Mouse (Mus musculus): ENCODE results near the gene 5730409E04Rik. TPM values are rescaled to one million over a fixed set of nuclear protein-coding genes. Genes with fewer than 3 reads are reported as not detected.

The 5730409E04Rik gene
- polyA plus RNA-seq (2012; fragmentation: generic; extraction: Trizol) = 1.8 TPM

GRCm38 (mm10) chr4:126609606-126610181, at the start of gene 5730409E04Rik:
Gene 5730409E04Rik, plus strand, starts transcription at chr4:126609818.
- H3K79me2 ChIP-seq (ENCODE audit: control insufficient read depth, insufficient read depth) = no peaks in the 10 kb centered on the region

GRCm38 (mm10) chr4:126563798-126564197, 45.8 kb upstream of the 5730409E04Rik start:
- TF ChIP-seq E2F4 (IDR thresholded peaks at IDR 0.05; ENCODE audit: insufficient read depth) (no peak), MYOG (IDR thresholded peaks at IDR 0.05; ENCODE audit: control insufficient read depth in 1 of 3, insufficient read depth in 1 of 3, insufficient read length in 2 of 3, low read depth in 2 of 3) (no peak), TCF3 (IDR thresholded peaks at IDR 0.05; ENCODE audit: insufficient read length, low read depth) (no peak), POLR2A (IDR thresholded peaks at IDR 0.05; ENCODE audit: insufficient read length, low read depth) (no peak), REST (IDR thresholded peaks at IDR 0.05; ENCODE audit: insufficient read depth, insufficient read length) (no peak), SRF (IDR thresholded peaks at IDR 0.05; ENCODE audit: control insufficient read depth, insufficient read length, low read depth) (no peak)
- no peak overlapping the region for H3K4me3 ChIP-seq
- H3K27me3 ChIP-seq (ENCODE audit: control insufficient read depth, insufficient read depth, insufficient read length) = no peaks in the 10 kb centered on the region
- no peak overlapping the region for H3ac ChIP-seq (ENCODE audit: control insufficient read depth, insufficient read length)
- no peak overlapping the region for H3K4me2 ChIP-seq (ENCODE audit: low read depth)
- no peaks in the 10 kb centered on the region for H3K79me2 ChIP-seq (ENCODE audit: control insufficient read depth, insufficient read depth)
- no peaks in the 10 kb centered on the region for H3K36me3 ChIP-seq (ENCODE audit: control insufficient read depth, insufficient read depth)

More at GRCm38 (mm10) chr4:126609606-126610181, at the start of gene 5730409E04Rik:
- H3K4me3 ChIP-seq = peak within 1 kb of the TSS; percentile 3
- TF ChIP-seq MYOG (IDR thresholded peaks at IDR 0.05; ENCODE audit: control insufficient read depth in 1 of 3, insufficient read depth in 1 of 3, insufficient read length in 2 of 3, low read depth in 2 of 3) = no peak
- no peak for TF ChIP-seq TCF3 (IDR thresholded peaks at IDR 0.05; ENCODE audit: insufficient read length, low read depth)
- peak; percentile 50 for TF ChIP-seq POLR2A (IDR thresholded peaks at IDR 0.05; ENCODE audit: insufficient read length, low read depth)
- no peaks in the 10 kb centered on the region for H3K36me3 ChIP-seq (ENCODE audit: control insufficient read depth, insufficient read depth)
- peak within 1 kb of the TSS; percentile 64 for H3K4me2 ChIP-seq (ENCODE audit: low read depth)
- no peak within 1 kb of the TSS for H3ac ChIP-seq (ENCODE audit: control insufficient read depth, insufficient read length)
- no peaks in the 10 kb centered on the region for H3K27me3 ChIP-seq (ENCODE audit: control insufficient read depth, insufficient read depth, insufficient read length)

DNA sequence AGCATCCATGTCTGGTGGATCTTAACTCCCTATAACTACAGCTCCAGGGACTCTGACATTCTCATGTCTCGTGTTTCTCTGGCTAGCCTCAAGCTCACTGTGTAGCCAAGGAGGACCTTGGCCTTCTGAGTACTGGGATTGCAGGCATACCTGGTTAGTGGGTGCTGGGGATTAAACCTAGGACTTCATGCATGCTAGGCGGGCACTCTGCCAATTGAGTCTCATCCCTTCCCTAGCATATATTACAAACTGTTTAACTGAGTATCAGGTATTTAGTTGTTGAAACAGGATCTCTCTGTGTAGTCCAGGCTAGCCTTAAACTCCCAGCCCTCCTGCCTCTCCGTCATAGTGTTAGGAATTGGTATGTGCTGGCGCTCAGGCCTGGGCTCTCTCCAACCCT, 42.4 kb upstream of the 5730409E04Rik start:
- no peak for TF ChIP-seq E2F4 (IDR thresholded peaks at IDR 0.05; ENCODE audit: insufficient read depth)
- TF ChIP-seq POLR2A (IDR thresholded peaks at IDR 0.05; ENCODE audit: insufficient read length, low read depth) = no peak
- TF ChIP-seq CEBPB (IDR thresholded peaks at IDR 0.05; ENCODE audit: insufficient read depth, poor library complexity, severe bottlenecking) = no peak
- TF ChIP-seq MYOD1 (IDR thresholded peaks at IDR 0.05; ENCODE audit: control insufficient read depth in 1 of 3, insufficient read length in 2 of 3, low read depth in 2 of 3) = no peak
- no peak for TF ChIP-seq TCF12 (IDR thresholded peaks at IDR 0.05; ENCODE audit: insufficient read depth, poor library complexity, severe bottlenecking)
- TF ChIP-seq POLR2AphosphoS2 (IDR thresholded peaks at IDR 0.05; ENCODE audit: insufficient read length, low read depth) = no peak
- no peak for TF ChIP-seq REST (IDR thresholded peaks at IDR 0.05; ENCODE audit: insufficient read depth, insufficient read length)
- TF ChIP-seq MYOG (IDR thresholded peaks at IDR 0.05; ENCODE audit: control insufficient read depth in 1 of 3, insufficient read depth in 1 of 3, insufficient read length in 2 of 3, low read depth in 2 of 3) = no peak
- Histone ChIP-seq H3K27me3 (ENCODE audit: control insufficient read depth, insufficient read depth, insufficient read length) (no peaks in the 10 kb centered on the region), H3K4me3 (no peak overlapping the region), H3ac (ENCODE audit: control insufficient read depth, insufficient read length) (no peak overlapping the region), H3K36me3 (ENCODE audit: control insufficient read depth, insufficient read depth) (peaks cover 3% of the 10 kb centered on the region), H3K4me2 (ENCODE audit: low read depth) (no peak overlapping the region), H3K79me2 (ENCODE audit: control insufficient read depth, insufficient read depth) (no peaks in the 10 kb centered on the region)

DNA sequence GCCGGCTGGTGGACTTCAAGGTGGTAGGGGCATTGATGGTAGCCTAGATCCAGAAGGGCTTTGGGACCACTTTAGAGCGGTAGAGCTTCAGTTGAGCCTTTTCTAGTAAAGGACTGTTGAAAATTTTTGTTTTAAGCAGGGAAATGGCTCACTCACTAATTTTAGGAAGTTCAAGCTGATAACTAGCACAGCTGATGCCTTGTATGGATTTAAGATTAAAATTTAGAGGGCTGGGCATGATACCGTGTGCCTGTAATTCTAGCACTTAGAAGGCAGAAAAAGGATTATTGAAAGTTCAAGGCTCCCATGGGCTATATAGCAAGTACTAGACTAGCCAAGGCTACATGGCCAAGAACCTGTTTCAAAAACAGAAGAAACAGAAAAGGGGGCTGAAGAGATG, 39.8 kb upstream of the 5730409E04Rik start:
- no peaks in the 10 kb centered on the region for H3K79me2 ChIP-seq (ENCODE audit: control insufficient read depth, insufficient read depth)
- no peaks in the 10 kb centered on the region for H3K27me3 ChIP-seq (ENCODE audit: control insufficient read depth, insufficient read depth, insufficient read length)
- peaks cover 12% of the 10 kb centered on the region for H3K36me3 ChIP-seq (ENCODE audit: control insufficient read depth, insufficient read depth)
- H3K4me2 ChIP-seq (ENCODE audit: low read depth) = no peak overlapping the region
- no peak for TF ChIP-seq POLR2A (IDR thresholded peaks at IDR 0.05; ENCODE audit: insufficient read length, low read depth)
- no peak for TF ChIP-seq MYOG (IDR thresholded peaks at IDR 0.05; ENCODE audit: control insufficient read depth in 1 of 3, insufficient read depth in 1 of 3, insufficient read length in 2 of 3, low read depth in 2 of 3)
- no peak for TF ChIP-seq MAX (IDR thresholded peaks at IDR 0.05; ENCODE audit: low read depth)
- TF ChIP-seq TCF3 (IDR thresholded peaks at IDR 0.05; ENCODE audit: insufficient read length, low read depth) = no peak
- TF ChIP-seq USF1 (IDR thresholded peaks at IDR 0.05; ENCODE audit: low read depth) = no peak
- TF ChIP-seq E2F4 (IDR thresholded peaks at IDR 0.05; ENCODE audit: insufficient read depth) = no peak
- no peak for TF ChIP-seq CEBPB (IDR thresholded peaks at IDR 0.05; ENCODE audit: insufficient read depth, poor library complexity, severe bottlenecking)
- no peak for TF ChIP-seq MYOD1 (IDR thresholded peaks at IDR 0.05; ENCODE audit: control insufficient read depth in 1 of 3, insufficient read length in 2 of 3, low read depth in 2 of 3)
- TF ChIP-seq POLR2AphosphoS2 (IDR thresholded peaks at IDR 0.05; ENCODE audit: insufficient read length, low read depth) = no peak
- no peak for TF ChIP-seq TCF12 (IDR thresholded peaks at IDR 0.05; ENCODE audit: insufficient read depth, poor library complexity, severe bottlenecking)
- no peak for TF ChIP-seq SRF (IDR thresholded peaks at IDR 0.05; ENCODE audit: control insufficient read depth, insufficient read length, low read depth)
- no peak for TF ChIP-seq REST (IDR thresholded peaks at IDR 0.05; ENCODE audit: insufficient read depth, insufficient read length)
- no peak overlapping the region for H3ac ChIP-seq (ENCODE audit: control insufficient read depth, insufficient read length)
- no peak overlapping the region for H3K4me3 ChIP-seq

DNA sequence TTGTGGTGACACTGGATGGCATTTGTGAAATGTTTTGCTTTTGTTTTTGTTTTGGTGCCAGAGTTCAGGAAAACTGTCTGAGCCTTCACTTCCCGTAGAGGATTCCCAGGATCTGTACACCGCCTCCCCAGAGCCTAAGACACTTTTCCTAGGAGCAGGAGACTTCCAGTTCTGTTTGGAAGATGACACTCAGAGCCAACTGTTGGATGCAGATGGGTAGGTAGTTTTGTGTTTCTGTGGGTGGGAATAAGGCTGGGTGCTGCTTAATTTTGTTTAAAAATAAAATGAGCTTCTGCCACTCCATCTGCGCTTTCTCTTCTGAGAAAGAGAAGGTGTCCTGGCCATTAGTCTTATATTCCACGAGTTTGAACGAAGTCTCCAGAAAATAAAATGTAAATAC, 33.3 kb upstream of the 5730409E04Rik start:
- Histone ChIP-seq H3K4me2 (ENCODE audit: low read depth) (no peak overlapping the region), H3K27me3 (ENCODE audit: control insufficient read depth, insufficient read depth, insufficient read length) (no peaks in the 10 kb centered on the region), H3K79me2 (ENCODE audit: control insufficient read depth, insufficient read depth) (no peaks in the 10 kb centered on the region), H3K36me3 (ENCODE audit: control insufficient read depth, insufficient read depth) (peaks cover 19% of the 10 kb centered on the region), H3K4me3 (no peak overlapping the region), H3ac (ENCODE audit: control insufficient read depth, insufficient read length) (no peak overlapping the region)
- no peak for TF ChIP-seq MYOD1 (IDR thresholded peaks at IDR 0.05; ENCODE audit: control insufficient read depth in 1 of 3, insufficient read length in 2 of 3, low read depth in 2 of 3)
- no peak for TF ChIP-seq CEBPB (IDR thresholded peaks at IDR 0.05; ENCODE audit: insufficient read depth, poor library complexity, severe bottlenecking)
- no peak for TF ChIP-seq MYOG (IDR thresholded peaks at IDR 0.05; ENCODE audit: control insufficient read depth in 1 of 3, insufficient read depth in 1 of 3, insufficient read length in 2 of 3, low read depth in 2 of 3)
- TF ChIP-seq REST (IDR thresholded peaks at IDR 0.05; ENCODE audit: insufficient read depth, insufficient read length) = no peak
- no peak for TF ChIP-seq E2F4 (IDR thresholded peaks at IDR 0.05; ENCODE audit: insufficient read depth)
- TF ChIP-seq SRF (IDR thresholded peaks at IDR 0.05; ENCODE audit: control insufficient read depth, insufficient read length, low read depth) = no peak
- no peak for TF ChIP-seq TCF3 (IDR thresholded peaks at IDR 0.05; ENCODE audit: insufficient read length, low read depth)
- no peak for TF ChIP-seq POLR2AphosphoS2 (IDR thresholded peaks at IDR 0.05; ENCODE audit: insufficient read length, low read depth)
- no peak for TF ChIP-seq TCF12 (IDR thresholded peaks at IDR 0.05; ENCODE audit: insufficient read depth, poor library complexity, severe bottlenecking)
- TF ChIP-seq POLR2A (IDR thresholded peaks at IDR 0.05; ENCODE audit: insufficient read length, low read depth) = no peak
- TF ChIP-seq MAX (IDR thresholded peaks at IDR 0.05; ENCODE audit: low read depth) = no peak
